Mouse (Mus musculus) thymus, adult 2 months (tissue): ENCODE data around the gene Mcat.

Experiments
- CTCF ChIP-seq: fragments of 200-500 bp; IDR thresholded peaks from 2 replicates; pipeline ENCODE4 v1.5.1; 2012; ENCODE audit warnings: mild to moderate bottlenecking, control low read depth, low read length, moderate library complexity, borderline replicate concordance; ENCODE audit not compliant: control insufficient read depth, poor library complexity, insufficient read depth; ENCODE audit errors: extremely low read depth
- POLR2A ChIP-seq: fragments of 200-500 bp; IDR thresholded peaks from 2 replicates; pipeline ENCODE4 v1.6.1; 2012; ENCODE audit warnings: mild to moderate bottlenecking, low read length, control low read depth, moderate library complexity; ENCODE audit not compliant: control insufficient read depth, poor library complexity, insufficient read depth; ENCODE audit errors: extremely low read depth

DNA sequence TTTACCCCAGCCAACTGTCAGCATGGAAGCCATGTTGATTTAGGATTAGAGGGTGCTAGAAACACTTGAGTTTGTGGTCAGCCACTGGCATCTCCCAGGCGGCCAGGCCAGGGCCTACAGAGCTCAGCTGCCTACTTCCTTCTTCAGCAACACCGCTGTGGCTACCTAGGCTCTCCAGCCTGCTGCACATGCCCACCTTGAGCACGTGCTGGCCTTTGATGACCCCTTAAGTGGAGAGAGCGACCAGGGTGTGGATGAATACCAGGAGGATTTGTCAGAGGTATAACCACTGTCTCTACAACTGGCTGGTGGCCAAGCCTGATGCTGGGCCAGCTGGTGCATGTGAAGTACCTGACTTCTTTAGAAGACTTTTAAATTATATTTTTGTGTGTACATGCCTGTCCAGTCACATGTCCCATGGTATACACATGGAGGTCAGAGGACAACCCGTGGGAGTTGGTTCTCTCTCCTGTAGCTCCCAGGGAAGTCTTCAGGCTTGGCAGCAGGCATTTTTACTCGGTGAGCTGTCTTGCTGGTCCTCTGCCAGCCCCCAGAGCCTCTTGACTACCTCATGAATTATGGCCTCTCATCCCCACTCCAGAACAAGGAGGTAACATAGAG lies 11.3 kb upstream of the Mcat start:
- no peak for TF ChIP-seq POLR2A
- TF ChIP-seq CTCF: no peak
